Mouse (Mus musculus): ENCODE results near the gene Hacl1.
A peak's percentile ranks its signal among the peaks of the same experiment; 100 is the strongest.

GRCm38 (mm10) chr14:31640890-31641505, at the start of gene Hacl1, which contains the start of gene Btd:
- TF ChIP-seq CTCF (IDR thresholded peaks at IDR 0.05; ENCODE audit: control insufficient read depth, insufficient read depth, low read length), result no peak
- TF ChIP-seq POLR2A (IDR thresholded peaks at IDR 0.05; ENCODE audit: borderline replicate concordance, control insufficient read depth, low read depth, low read length), result peak; percentile 68; the same call in 1 of the 2 replicates
